Mouse (Mus musculus): ENCODE data around the gene Adra2a.

GRCm38 (mm10) chr19:54072233-54072800 lies 28.4 kb downstream of the Adra2a start:
- TF ChIP-seq CTCF (IDR thresholded peaks at IDR 0.05; ENCODE audit: low read depth): no peak
- no peak for TF ChIP-seq EP300 (optimal IDR thresholded peaks at IDR 0.05)

All from stomach, postnatal 0 days (tissue).